Mouse (Mus musculus) CD8-positive naive resting alpha-beta T cell, adult 2 months (primary cell): Measurements from ENCODE around the gene Ace.
A peak's percentile ranks its signal among the peaks of the same experiment; 100 is the strongest.

ENCODE experiments used
- DNase-seq, 2 experiments: peaks; one replicate each; pipeline ENCODE4 v3.0.0; 2022; ENCODE audit warnings: low read depth in 2 of 2, low spot score in 2 of 2

Gene Ace

DNA sequence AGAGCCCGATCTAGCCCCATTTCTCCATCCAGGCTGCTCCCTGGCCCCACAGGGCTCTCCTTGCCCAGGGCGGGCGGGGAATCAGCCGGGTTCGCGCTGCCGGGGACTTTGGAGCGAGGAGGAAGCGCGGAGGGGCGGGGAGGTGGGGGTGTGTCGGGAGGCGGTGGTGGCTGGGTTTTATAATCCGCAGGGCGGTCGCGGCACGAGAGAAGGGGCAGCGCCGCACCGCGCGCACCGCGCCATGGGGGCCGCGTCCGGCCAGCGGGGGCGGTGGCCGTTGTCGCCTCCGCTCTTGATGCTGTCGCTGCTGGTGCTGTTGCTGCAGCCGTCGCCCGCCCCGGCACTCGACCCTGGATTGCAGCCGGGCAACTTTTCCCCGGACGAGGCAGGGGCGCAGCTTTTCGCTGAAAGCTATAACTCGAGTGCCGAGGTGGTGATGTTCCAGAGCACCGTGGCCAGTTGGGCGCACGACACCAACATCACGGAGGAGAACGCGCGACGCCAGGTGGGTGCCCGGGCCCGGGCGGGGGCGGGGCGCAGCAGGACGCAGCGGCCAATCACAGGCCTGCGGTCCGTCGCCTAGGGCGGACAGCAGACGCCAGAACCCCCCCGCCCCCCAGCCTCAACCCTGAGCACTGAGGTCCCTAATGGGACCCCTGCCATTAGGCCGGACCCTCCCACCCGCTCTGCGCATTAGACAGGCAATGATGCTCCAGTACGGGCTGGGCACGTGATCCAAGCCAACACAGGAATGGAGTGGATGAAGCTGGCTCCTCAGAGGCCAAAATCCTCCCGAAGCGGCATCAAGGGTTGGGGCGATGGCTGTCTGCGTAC lies at the start of gene Ace:
TSS of gene Ace (plus strand) at position 205 of the 834 bp plus-strand sequence.
- DNase-seq = no peak

GRCm38 (mm10) chr11:105920098-105920785 lies 47.5 kb upstream of the Ace start:
- no peak for DNase-seq

DNA sequence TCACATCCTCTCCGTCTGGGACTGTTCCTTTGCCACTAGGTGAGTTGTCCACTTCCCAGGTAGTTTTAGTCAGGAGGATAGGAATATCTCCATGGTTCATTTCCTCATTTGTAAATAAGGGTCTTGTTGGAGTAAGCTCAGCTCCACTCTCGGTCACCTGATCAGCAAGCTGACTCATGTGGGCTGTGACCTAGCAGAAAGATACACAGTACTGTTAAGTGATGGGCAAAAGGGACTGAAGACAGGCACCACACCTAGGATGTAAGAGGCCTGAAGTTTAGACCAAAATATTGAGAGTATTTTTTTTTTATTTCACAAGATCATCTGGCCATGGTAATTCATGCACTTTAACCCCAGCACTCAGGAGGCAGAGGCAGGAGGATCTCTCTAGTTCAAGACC lies 46.9 kb upstream of the Ace start:
- no peak for DNase-seq

- no peak for DNase-seq
These were observed 46.5 kb upstream of the Ace start for GRCm38 (mm10) chr11:105921275-105921674.

DNA sequence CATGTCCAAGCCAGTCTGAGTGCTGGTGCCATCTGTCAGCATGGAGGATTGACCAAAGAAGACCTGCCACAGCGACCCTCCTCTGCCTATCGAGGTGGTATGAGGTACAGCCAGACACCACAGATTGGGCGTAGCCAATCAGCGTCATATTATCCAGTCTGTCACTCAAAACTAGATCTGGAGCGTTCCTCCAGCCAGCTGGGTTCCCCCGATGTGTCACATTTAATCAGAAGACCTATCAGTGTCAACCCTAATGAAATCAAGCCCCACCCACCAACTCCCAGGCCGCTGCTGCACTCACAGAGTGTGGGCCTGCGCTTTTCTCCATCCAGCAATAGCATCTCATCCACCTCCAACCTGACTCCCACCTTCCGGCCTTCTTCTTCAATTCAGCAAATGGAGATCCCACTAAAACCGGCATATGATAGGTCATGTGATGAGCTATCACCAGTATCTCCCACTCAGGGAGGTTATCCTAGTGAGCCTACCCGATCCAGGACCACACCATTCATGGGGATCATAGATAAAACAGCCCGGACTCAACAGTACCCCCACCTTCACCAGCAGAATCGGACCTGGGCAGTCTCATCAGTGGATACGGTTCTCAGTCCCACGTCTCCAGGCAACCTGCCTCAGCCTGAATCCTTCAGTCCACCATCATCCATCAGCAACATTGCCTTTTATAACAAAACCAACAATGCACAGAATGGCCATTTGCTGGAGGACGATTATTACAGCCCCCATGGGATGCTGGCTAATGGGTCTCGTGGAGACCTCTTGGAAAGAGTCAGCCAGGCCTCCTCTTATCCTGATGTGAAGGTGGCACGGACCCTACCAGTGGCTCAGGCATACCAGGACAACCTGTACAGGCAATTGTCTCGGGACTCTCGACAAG lies 44.7 kb upstream of the Ace start:
- DNase-seq = no peak

GRCm38 (mm10) chr11:105927065-105928030 lies 40.4 kb upstream of the Ace start:
- peak; percentile 45 to 64 for DNase-seq

DNA sequence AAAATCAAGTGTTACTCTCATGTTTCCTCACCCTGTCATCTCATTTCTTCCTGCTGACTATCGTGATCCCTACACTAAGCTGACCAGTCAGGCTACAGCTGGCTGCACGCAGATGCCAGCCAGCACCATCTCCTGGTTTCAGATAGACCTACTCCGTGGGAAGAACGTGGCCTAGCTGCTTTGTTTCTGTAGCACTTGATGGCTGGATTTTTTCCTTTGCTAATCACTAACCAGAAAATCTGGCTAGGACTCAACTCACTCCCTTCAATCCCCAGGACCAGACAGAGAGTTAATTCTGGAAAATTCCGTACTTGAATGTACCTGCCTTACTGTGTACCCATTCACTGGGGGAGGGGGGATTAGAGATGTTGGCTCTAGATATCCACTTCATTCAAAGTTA lies 39.6 kb upstream of the Ace start:
- DNase-seq = no peak

GRCm38 (mm10) chr11:105931380-105931779 lies 36.4 kb upstream of the Ace start:
- DNase-seq = no peak

- no peak for DNase-seq
These were observed 34.0 kb upstream of the Ace start for GRCm38 (mm10) chr11:105933746-105934145.

DNA sequence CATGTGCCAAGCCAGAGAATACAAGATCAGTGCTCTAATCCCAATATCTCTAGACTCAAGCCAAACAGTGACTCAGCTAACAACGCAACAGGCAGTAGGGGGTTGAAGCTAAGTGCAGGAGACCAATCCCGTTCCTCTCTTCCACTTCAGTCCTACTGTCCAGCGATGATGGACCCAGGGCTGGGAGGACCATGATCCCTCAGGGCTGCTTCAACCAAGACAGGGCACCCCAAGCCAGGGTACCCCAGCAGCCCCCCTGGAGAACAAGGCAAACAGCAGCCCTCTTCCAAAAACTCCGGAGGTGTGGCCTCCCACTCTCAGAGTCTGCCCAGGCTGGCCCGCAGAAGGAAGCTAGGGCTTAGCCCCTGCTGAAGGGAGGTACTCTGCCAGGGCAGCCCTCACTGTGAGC lies 33.4 kb upstream of the Ace start:
- no peak for DNase-seq

- DNase-seq = no peak
These were observed 32.9 kb upstream of the Ace start for GRCm38 (mm10) chr11:105934816-105935215.

DNA sequence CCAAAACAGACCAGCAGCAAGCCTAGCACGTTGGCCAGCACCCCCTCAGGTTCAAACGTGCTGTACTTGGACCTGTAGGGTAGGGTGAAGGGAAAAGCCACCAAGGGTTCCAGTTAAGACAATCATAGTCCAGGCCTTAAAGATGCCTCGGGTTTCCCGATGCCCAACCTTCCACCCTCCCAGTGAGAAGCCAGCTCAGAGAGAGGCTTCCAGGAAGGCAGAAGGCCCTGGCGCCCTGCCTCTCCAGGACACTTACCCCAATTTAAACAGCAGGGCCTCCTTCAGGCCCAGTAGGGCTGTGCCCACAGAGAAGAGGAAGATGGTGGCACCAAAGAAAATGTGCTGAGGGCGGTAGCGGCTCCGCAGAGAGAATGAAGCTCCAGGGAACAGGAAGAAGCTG lies 32.2 kb upstream of the Ace start:
- no peak for DNase-seq

DNA sequence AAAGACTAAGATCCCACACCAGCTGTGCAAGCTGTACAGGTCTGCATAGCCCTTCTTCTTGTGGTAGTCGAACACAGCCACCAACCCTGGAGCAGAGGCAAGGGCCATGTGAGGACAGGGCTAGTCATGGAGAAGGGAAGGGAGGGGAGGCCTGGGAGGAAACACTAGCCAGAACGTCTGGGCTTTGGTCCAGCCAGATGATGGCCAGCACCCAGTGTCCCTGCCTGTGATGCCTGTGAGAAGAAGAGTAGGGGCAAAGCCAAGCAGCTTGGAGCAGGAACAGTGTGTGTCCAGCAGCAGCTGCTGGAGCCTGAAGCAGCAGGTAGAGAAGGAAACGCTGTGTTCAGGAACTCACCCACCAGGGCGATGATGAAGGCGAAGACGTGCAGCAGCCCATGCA lies 31.5 kb upstream of the Ace start:
- DNase-seq = no peak

DNA sequence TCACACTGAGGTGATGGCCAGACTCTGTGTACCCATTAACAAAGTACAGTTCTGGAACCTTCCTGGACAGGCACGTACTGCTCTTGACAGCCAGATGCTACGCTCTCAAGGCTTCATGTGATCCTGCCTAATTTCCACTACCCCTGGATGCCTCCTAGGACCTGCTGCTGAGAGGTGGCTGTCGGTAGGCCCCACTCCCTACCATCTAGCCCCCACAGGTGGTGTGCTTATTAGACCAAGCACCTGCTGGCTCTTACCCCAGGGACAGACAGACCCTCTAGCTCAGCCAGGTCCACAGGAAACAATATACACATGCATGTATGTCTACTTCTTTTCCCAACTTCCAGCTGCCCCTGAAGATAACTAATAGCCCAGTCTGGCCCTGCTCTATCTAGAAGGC lies 30.8 kb upstream of the Ace start:
- no peak for DNase-seq

- no peak for DNase-seq
These were observed 29.0 kb upstream of the Ace start for GRCm38 (mm10) chr11:105938771-105939170.

- DNase-seq = no peak
These were observed 25.8 kb upstream of the Ace start for GRCm38 (mm10) chr11:105941973-105942372.

- no peak for DNase-seq
These were observed 24.3 kb upstream of the Ace start for GRCm38 (mm10) chr11:105943133-105944102.

- DNase-seq = peak in 1 of 2 experiments; percentile 9
These were observed 23.6 kb upstream of the Ace start for GRCm38 (mm10) chr11:105944126-105944621.
